Mouse (Mus musculus) forebrain, embryonic 16.5 days (tissue): ENCODE measurements around the gene Nop10. TPM values are rescaled to one million over a fixed set of nuclear protein-coding genes. Genes with fewer than 3 reads are reported as not detected.

Experiments
- ATAC-seq: fragments of 200-750 bp; cut with Nextera tagmentation; 2 replicates; pipeline ENCODE4 v1.8.0; 2017; ENCODE audit warnings: mild to moderate bottlenecking, moderate library complexity
- H3K27ac ChIP-seq: fragments of 300-500 bp; sonication (generic); 2 replicates; pipeline ENCODE4 v1.5.1; 2014; ENCODE audit warnings: low read length, control low read depth
- H3K27me3 ChIP-seq: fragments of 300-500 bp; sonication (generic); replicated peaks from 2 replicates; pipeline ENCODE4 v1.6.1; 2014; ENCODE audit warnings: low read length; ENCODE audit not compliant: control insufficient read depth, insufficient read depth
- H3K36me3 ChIP-seq: fragments of 300-500 bp; sonication (generic); 2 replicates; pipeline ENCODE4 v1.6.1; 2014; ENCODE audit not compliant: control insufficient read depth, insufficient read depth
- H3K4me1 ChIP-seq: fragments of 300-500 bp; sonication (generic); replicated peaks from 2 replicates; pipeline ENCODE4 v1.6.1; 2014; ENCODE audit warnings: low read length; ENCODE audit not compliant: control insufficient read depth, insufficient read depth
- H3K4me2 ChIP-seq: fragments of 300-500 bp; sonication (generic); 2 replicates; pipeline ENCODE4 v1.6.1; 2014; ENCODE audit warnings: mild to moderate bottlenecking, low read length, control low read depth
- H3K4me3 ChIP-seq: fragments of 300-500 bp; sonication (generic); replicated peaks from 2 replicates; pipeline ENCODE4 v1.5.1; 2014; ENCODE audit warnings: mild to moderate bottlenecking, low read length, control low read depth
- H3K9ac ChIP-seq: fragments of 300-500 bp; sonication (generic); replicated peaks from 2 replicates; pipeline ENCODE4 v1.6.1; 2014; ENCODE audit warnings: low read depth, low read length, control low read depth
- H3K9me3 ChIP-seq: fragments of 300-500 bp; sonication (generic); 2 replicates; pipeline ENCODE4 v1.6.1; 2016; ENCODE audit warnings: low read length; ENCODE audit not compliant: control insufficient read depth
- WGBS: fragments of 180-500 bp; shearing (Covaris S2); extraction: QIAGEN DNeasy Blood & Tissue Kit; methylation state at CpG from one replicate; pipeline ENCODE4 v1.1.7; 2014; 5-methylcytosine and 5-hydroxymethylcytosine counted together
- polyA plus RNA-seq: library from polyadenylated mRNA; unstranded; fragments of >200 nt; fragmentation: Nextera tagmentation; extraction: Ambion mirVana; gene quantifications from 2 replicates; pipeline ENCODE4 v1.2.1, GENCODE M21; 2015

Nop10 gene
- polyA plus RNA-seq, 1 experiment from 2014 or later, result 169 TPM

DNA sequence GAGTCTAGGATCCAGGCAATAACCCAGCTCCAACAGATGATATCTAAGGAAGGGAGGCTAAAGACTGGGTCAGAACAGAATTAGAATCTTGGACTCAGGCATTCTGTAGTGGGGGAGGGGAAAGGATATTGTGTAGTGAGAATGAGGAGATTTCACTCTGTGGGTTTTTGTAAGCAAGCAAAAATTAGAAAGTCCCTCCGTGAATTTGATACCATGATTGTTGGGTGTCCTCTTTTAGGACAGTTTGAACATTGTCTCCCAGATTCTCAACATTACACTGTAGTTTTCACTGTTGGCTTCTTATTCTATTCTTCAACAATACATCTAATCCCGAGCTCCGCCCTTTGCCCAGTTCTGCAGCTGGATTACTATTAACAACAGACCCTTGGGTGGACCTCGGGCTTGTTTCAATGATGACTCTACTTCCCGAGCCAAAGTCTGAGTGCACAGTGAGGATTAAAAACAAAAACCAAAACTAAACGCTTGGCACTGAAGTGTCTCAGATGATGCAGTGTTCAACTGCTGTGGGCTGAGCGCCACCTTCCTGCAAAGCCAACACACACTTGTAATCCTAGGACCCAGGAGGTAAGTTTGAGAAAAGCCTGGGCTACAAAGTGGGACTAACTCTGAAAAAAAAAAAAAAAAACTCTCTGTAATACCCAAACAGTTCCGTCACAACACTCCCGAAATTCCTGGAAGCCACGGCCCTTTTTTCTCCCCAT lies 2.3 kb upstream of the Nop10 start, which contains the start of gene Nutm1:
Gene Nutm1, minus strand, starts transcription at position 51 of the 722 bp plus-strand sequence.
- Histone ChIP-seq H3K4me1 (peaks cover 9% of the 10 kb centered on the region), H3K9me3 (no peaks in the 10 kb centered on the region), H3K36me3 (no peaks in the 10 kb centered on the region), H3K9ac (no peak within 1 kb of the TSS), H3K27ac (no peak within 1 kb of the TSS), H3K4me2 (no peak within 1 kb of the TSS), H3K4me3 (no peak within 1 kb of the TSS), H3K27me3 (no peaks in the 10 kb centered on the region)
- 77% methylated on average over 10 of the region's 10 CpGs for WGBS
- ATAC-seq, result no peak

DNA sequence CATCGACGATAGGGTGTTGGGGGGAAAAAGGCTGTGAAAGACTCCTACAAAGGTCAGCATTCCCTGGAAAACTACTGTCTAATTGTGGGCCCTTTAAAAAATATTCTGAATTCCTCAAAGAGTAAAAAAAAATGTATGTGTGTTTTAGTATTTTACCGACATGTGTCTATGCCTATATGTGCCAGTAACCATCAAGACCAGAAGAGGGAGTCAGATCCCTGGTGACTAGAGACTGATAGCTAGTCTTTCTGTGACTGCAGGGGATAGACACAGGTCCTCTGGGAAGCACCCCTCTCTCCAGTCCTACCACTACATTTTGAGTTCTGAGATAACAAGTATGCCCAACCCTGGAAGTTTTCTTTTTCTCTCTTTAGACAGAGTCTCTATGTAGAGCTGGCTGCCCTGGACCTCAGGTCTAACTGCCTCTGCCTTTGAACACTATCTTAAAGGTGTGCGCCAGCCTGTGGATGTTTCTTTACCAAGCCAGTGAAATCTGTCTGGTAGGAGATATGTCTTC lies 1.1 kb downstream of the Nop10 start:
- no peak for ATAC-seq
- H3K9ac ChIP-seq, result peak overlapping the region; percentile 65
- H3K9me3 ChIP-seq, result no peaks in the 10 kb centered on the region
- no peak overlapping the region for H3K27ac ChIP-seq
- H3K27me3 ChIP-seq, result no peaks in the 10 kb centered on the region
- peak overlapping the region; percentile 71 for H3K4me2 ChIP-seq
- no peaks in the 10 kb centered on the region for H3K36me3 ChIP-seq
- 31% methylated on average over 4 of the region's 4 CpGs for WGBS
- peaks cover 23% of the 10 kb centered on the region for H3K4me1 ChIP-seq
- peak overlapping the region; percentile 73 for H3K4me3 ChIP-seq

DNA sequence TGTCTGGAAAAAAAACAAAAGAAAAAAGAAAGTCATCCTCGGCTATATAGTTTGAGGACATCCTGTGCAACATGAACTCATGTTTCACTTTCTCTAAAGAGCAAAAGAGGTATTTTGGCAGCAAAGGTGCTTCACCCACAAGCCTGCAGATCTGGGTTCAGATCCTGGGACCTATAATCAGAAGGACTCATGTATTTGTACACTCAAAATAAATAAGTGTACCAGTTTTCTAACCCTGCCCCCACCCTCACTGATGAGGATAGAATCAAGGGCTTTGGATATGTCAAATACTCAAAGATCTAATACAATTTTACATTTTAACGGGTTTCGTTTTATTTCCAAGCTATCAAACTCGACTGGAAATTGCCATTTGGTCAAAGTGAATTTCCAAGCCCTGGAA lies 2.6 kb downstream of the Nop10 start:
- WGBS, result 84% methylated on average over 4 of the region's 4 CpGs
- Histone ChIP-seq H3K27me3 (no peaks in the 10 kb centered on the region), H3K4me2 (no peak overlapping the region), H3K4me1 (peaks cover 33% of the 10 kb centered on the region), H3K27ac (no peak overlapping the region), H3K4me3 (no peak overlapping the region), H3K36me3 (no peaks in the 10 kb centered on the region), H3K9ac (no peak overlapping the region), H3K9me3 (no peaks in the 10 kb centered on the region)
- ATAC-seq, result no peak

DNA sequence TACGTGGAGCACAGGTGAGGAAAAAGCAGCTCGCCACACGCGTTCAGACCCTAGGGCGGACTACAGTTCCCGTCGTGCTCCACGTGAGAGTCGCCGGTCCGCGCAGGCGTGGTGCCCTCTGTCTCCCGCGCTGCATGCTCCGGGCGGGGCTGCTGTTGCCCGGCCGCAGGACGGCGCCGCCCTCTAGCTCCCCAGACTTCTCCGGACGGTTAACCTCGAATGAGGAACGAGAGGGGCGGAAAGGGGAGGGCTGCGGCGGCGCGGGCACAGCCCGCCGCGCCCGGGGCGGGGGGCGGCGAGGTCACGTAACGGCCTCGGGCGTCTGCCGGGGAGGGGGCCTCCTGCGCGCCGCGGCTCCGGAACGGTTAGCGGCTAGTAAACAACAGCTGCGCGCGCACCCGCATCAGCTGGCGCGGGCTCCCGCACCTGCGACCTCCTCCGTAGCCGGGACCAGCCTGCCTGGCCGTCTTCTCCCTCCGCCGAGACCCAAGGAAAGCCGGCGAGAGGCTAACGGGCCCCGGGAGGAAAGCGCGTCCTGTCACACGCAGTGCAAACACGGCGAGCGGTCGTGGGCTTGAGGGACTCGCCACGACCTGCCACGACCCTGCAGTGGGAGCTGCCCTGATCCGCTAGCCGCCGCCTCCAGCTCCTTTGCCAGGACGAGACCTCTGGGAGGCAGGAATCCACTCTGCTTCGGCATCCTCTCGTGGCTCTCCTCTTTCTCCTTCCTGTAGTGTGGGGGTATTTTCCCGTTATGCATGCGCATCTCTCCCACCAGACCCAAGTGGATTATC lies 3.9 kb downstream of the Nop10 start, which contains the start of gene Slc12a6:
Gene Slc12a6, plus strand, starts transcription at position 378 of the 794 bp plus-strand sequence.
- Histone ChIP-seq H3K36me3 (no peaks in the 10 kb centered on the region), H3K9ac (peak within 1 kb of the TSS; percentile 58), H3K4me2 (peak within 1 kb of the TSS; percentile 72), H3K4me1 (peaks cover 37% of the 10 kb centered on the region), H3K27ac (peak within 1 kb of the TSS; percentile 90), H3K4me3 (peak within 1 kb of the TSS; percentile 69), H3K9me3 (no peaks in the 10 kb centered on the region), H3K27me3 (no peaks in the 10 kb centered on the region)
- peak; percentile 93 for ATAC-seq
- under 1% methylated on average over 75 of the region's 85 CpGs for WGBS

DNA sequence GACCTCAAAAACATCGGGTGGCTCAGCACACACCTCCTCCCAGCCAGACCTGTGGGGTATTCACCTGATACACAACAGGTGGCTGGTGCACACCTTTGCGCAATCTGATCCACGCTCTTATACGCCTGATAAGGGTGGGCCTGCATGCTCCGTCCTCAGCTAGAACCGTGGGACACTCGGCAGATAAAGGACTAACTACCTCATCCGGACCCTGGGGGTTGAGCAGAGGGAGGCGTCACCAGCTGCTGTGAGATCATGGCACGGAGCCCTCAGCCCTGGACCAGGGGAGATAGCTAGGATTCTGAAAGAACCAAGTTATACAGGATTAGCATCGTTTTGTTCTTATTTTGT lies 4.5 kb downstream of the Nop10 start, which contains the start of gene Gm21985:
Gene Gm21985, plus strand, starts transcription at position 73 of the 351 bp plus-strand sequence.
- H3K9me3 ChIP-seq, result no peaks in the 10 kb centered on the region
- peak within 1 kb of the TSS; percentile 69 for H3K4me3 ChIP-seq
- H3K4me1 ChIP-seq, result peaks cover 37% of the 10 kb centered on the region
- WGBS, result 2% methylated on average over 11 of the region's 11 CpGs
- peak within 1 kb of the TSS; percentile 58 for H3K9ac ChIP-seq
- H3K27ac ChIP-seq, result peak within 1 kb of the TSS; percentile 90
- peak; percentile 29 for ATAC-seq
- peak within 1 kb of the TSS; percentile 72 for H3K4me2 ChIP-seq
- no peaks in the 10 kb centered on the region for H3K36me3 ChIP-seq
- H3K27me3 ChIP-seq, result no peaks in the 10 kb centered on the region

DNA sequence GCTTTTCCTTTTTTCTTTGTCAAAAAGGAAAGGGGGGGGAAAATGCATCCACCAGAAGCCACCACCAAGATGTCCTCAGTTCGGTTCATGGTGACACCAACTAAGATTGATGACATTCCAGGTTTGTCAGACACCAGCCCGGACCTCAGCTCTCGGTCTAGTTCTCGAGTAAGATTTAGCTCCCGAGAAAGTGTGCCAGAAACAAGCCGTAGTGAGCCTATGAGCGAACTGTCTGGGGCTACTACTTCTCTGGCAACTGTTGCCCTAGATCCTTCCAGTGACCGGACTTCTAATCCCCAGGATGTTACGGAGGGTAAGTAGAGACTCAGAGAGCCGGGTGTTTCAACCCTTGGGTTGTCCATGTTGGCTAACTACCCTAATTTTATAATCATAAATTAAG lies 5.1 kb downstream of the Nop10 start:
- Histone ChIP-seq H3K27ac (no peak overlapping the region), H3K36me3 (no peaks in the 10 kb centered on the region), H3K4me1 (peaks cover 40% of the 10 kb centered on the region), H3K4me3 (peak overlapping the region; percentile 69), H3K4me2 (peak overlapping the region; percentile 57), H3K9ac (0 out of 2 replicates have a peak overlapping the region, but pooled peaks have one; percentile 2), H3K27me3 (no peaks in the 10 kb centered on the region), H3K9me3 (no peaks in the 10 kb centered on the region)
- WGBS, result 48% methylated on average over 10 of the region's 10 CpGs
- no peak for ATAC-seq

DNA sequence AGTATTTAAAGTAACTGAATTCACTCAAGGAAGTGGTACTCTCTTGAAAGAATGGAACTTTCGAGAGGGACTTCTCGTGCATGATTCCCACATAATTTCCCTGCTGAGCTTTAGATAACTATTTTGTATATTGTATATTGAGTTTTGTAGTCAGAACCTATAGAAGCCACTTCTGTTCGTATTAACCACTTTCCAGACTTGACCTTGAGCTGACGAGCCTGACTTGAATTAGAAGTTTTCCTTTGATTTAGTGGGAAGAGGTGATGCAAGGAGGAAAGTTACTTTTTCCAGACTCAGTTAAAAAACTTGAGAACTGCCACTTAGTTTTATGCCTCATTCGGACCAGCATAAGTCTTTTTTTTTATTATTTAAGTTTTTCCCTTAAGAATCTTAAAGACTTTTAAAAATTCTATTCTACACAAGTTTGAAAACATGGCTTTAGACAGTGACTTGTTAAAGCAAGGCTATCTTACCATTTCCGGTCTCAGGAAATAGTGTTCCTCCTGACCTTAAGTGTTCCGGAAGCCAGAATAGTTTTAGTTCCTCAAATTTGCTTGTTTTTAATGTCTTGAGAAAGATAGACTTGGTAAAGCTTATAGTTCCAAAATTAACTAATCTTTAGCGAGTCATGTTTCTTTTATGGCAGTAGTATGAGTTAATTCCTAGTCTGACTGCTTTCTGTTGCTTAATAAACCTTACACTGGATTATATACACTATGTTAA lies 6.0 kb downstream of the Nop10 start:
- WGBS, result 75% methylated on average over 8 of the region's 8 CpGs
- peaks cover 37% of the 10 kb centered on the region for H3K4me1 ChIP-seq
- peak overlapping the region; percentile 57 for H3K4me2 ChIP-seq
- H3K27ac ChIP-seq, result no peak overlapping the region
- H3K27me3 ChIP-seq, result no peaks in the 10 kb centered on the region
- no peaks in the 10 kb centered on the region for H3K9me3 ChIP-seq
- 0 out of 2 replicates have a peak overlapping the region, but pooled peaks have one; percentile 12 for H3K4me3 ChIP-seq
- ATAC-seq, result no peak
- no peaks in the 10 kb centered on the region for H3K36me3 ChIP-seq
- H3K9ac ChIP-seq, result no peak overlapping the region

DNA sequence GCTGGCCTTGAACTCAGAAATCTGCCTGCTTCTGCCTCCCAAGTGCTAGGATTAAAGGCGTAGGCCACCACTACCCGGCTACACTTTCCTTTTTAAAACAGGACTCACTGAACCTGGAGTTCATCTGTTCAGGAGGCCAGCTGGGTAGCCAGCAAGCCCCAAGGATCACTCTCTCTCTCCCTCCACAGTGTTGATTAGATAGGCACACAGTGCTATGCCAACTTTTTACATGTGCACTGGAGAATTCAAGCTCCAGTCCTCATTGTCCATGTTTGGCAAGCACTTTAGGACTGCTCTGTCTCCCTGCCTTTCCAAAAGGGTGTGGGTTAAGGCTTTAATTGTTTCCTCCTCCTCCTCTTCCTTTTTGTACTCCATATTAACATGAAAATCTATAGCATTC lies 8.3 kb downstream of the Nop10 start:
- Histone ChIP-seq H3K9me3 (no peaks in the 10 kb centered on the region), H3K27ac (no peak overlapping the region), H3K4me2 (no peak overlapping the region), H3K36me3 (no peaks in the 10 kb centered on the region), H3K4me1 (peaks cover 29% of the 10 kb centered on the region), H3K4me3 (no peak overlapping the region), H3K9ac (no peak overlapping the region), H3K27me3 (no peaks in the 10 kb centered on the region)
- WGBS, result 88% methylated on average over 2 of the region's 2 CpGs
- no peak for ATAC-seq

DNA sequence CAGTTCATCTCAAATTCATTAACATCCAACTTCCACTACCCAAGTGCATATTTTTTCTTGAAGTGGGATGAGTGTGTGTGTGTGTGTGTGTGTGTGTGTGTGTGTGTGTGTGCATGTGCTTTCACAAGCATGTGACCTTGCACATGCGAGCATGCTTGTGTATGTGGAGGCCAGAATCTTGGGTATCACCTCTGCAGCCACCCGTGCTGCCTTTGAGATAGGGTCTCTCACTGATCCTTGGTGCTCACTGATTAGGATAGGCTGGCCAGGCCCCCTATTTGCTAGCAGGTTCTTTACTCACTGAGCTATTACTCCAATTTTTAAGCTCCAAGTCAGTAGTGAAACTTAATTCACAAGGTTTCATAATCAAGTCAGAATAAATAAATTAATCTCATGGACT lies 11.2 kb downstream of the Nop10 start:
- Histone ChIP-seq H3K4me2 (no peak overlapping the region), H3K4me1 (peaks cover 17% of the 10 kb centered on the region), H3K4me3 (no peak overlapping the region), H3K27ac (no peak overlapping the region), H3K9ac (no peak overlapping the region), H3K9me3 (no peaks in the 10 kb centered on the region), H3K36me3 (no peaks in the 10 kb centered on the region), H3K27me3 (no peaks in the 10 kb centered on the region)
- ATAC-seq, result no peak
- WGBS, result 97% methylated on average over 2 of the region's 2 CpGs
